Mouse (Mus musculus): ENCODE data around the gene Epn2.
"Not testable (repeated sequence)": the region's sequence is repeated elsewhere in the genome, so short reads cannot be mapped to it uniquely, and the experiment has no call there.

Gene Epn2

GRCm38 (mm10) chr11:61592061-61592460 lies 12.6 kb upstream of the Epn2 start:
- DNase-seq (ENCODE audit: low read depth, low spot score) = no peak

- no peak for DNase-seq (ENCODE audit: low read depth, low spot score)
Measured at GRCm38 (mm10) chr11:61590516-61591213, 11.2 kb upstream of the Epn2 start.

GRCm38 (mm10) chr11:61585421-61585820 lies 5.9 kb upstream of the Epn2 start:
- DNase-seq (ENCODE audit: low read depth, low spot score) = no peak

GRCm38 (mm10) chr11:61584830-61585229 lies 5.3 kb upstream of the Epn2 start:
- DNase-seq (ENCODE audit: low read depth, low spot score) = no peak

- no peak for DNase-seq (ENCODE audit: low read depth, low spot score)
Measured at GRCm38 (mm10) chr11:61584096-61584495, 4.6 kb upstream of the Epn2 start.

GRCm38 (mm10) chr11:61582808-61583207 lies 3.3 kb upstream of the Epn2 start:
- not testable (repeated sequence) for DNase-seq (ENCODE audit: low read depth, low spot score)

- no peak for DNase-seq (ENCODE audit: low read depth, low spot score)
Measured at GRCm38 (mm10) chr11:61579878-61580381, 443 bp upstream of the Epn2 start.

- DNase-seq (ENCODE audit: low read depth, low spot score) = no peak
Measured at GRCm38 (mm10) chr11:61578541-61578982, 925 bp downstream of the Epn2 start.

GRCm38 (mm10) chr11:61577991-61578390 lies 1.5 kb downstream of the Epn2 start:
- DNase-seq (ENCODE audit: low read depth, low spot score) = no peak

GRCm38 (mm10) chr11:61577349-61577748 lies 2.1 kb downstream of the Epn2 start:
- DNase-seq (ENCODE audit: low read depth, low spot score) = no peak

- no peak for DNase-seq (ENCODE audit: low read depth, low spot score)
Measured at GRCm38 (mm10) chr11:61573266-61573665, 6.2 kb downstream of the Epn2 start.

GRCm38 (mm10) chr11:61571225-61571624 lies 8.3 kb downstream of the Epn2 start:
- no peak for DNase-seq (ENCODE audit: low read depth, low spot score)

- DNase-seq (ENCODE audit: low read depth, low spot score) = no peak
Measured at GRCm38 (mm10) chr11:61569671-61570070, 9.8 kb downstream of the Epn2 start.

GRCm38 (mm10) chr11:61564566-61564965 lies 14.9 kb downstream of the Epn2 start:
- no peak for DNase-seq (ENCODE audit: low read depth, low spot score)

GRCm38 (mm10) chr11:61563939-61564338 lies 15.5 kb downstream of the Epn2 start:
- DNase-seq (ENCODE audit: low read depth, low spot score) = no peak

- DNase-seq (ENCODE audit: low read depth, low spot score) = no peak
Measured at GRCm38 (mm10) chr11:61562421-61562820, 17.1 kb downstream of the Epn2 start.

- no peak for DNase-seq (ENCODE audit: low read depth, low spot score)
Measured at GRCm38 (mm10) chr11:61559572-61559971, 19.9 kb downstream of the Epn2 start.

GRCm38 (mm10) chr11:61553015-61553754 lies 26.3 kb downstream of the Epn2 start:
- no peak for DNase-seq (ENCODE audit: low read depth, low spot score)

- DNase-seq (ENCODE audit: low read depth, low spot score) = no peak
Measured at GRCm38 (mm10) chr11:61550631-61551030, 28.9 kb downstream of the Epn2 start.

GRCm38 (mm10) chr11:61547710-61548109 lies 31.8 kb downstream of the Epn2 start:
- no peak for DNase-seq (ENCODE audit: low read depth, low spot score)

GRCm38 (mm10) chr11:61546452-61546851 lies 33.0 kb downstream of the Epn2 start:
- DNase-seq (ENCODE audit: low read depth, low spot score) = no peak

- DNase-seq (ENCODE audit: low read depth, low spot score) = no peak
Measured at GRCm38 (mm10) chr11:61545586-61545985, 33.9 kb downstream of the Epn2 start.

- DNase-seq (ENCODE audit: low read depth, low spot score) = no peak
Measured at GRCm38 (mm10) chr11:61541106-61541505, 38.4 kb downstream of the Epn2 start.
